Mouse (Mus musculus): ENCODE data around the gene Cabs1.

DNA sequence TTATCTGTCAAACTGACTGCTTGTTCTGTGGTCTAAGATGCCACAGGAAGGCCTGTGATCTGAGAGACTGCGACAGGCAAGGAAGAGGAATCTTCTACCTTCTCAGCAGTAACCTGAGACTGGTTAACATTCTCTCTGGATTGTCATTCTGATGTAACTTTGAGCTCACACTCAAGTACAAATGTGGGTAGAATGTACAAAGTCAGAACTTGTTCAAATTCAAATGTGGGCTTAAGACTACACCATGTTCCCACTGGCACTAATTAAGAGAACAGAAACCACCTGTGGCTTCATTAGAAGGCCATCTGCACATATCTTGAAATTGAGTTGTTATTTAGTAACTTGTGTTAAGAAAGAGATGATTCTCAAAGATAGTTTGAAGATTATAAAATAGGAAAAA is 47.6 kb upstream of the Cabs1 start:
- TF ChIP-seq CTCF (IDR thresholded peaks at IDR 0.05; ENCODE audit: extremely low read depth, insufficient read length, insufficient replicate concordance, low read depth, low read length) (no peak), POLR2A (IDR thresholded peaks at IDR 0.05; ENCODE audit: low read depth, low read length) (no peak)
